ENCODE assay signal across 19 mouse cellular contexts in the genomic region with DNA sequence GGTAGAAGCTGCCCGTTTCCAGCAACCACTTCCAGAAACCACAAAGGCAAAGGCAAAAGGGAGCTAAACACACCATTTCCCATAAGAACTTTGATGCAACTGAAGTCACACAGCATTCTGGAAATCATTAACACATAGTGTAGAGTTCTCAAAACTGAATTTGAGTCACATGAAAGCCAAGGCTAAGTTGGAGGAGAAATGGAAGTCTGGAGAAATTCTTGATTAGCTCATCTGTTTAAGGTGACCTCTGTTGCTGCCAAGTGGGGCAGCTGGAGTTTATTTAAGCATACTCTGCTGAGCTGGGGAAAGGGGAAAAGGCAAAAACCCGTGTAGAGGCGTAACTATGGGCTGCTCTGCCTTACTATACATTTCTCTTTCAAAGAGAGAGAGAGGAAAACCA. TPM values are rescaled to one million over a fixed set of nuclear protein-coding genes. Genes with fewer than 3 reads are reported as not detected.
A peak's percentile ranks its signal among the peaks of the same experiment; 100 is the strongest.
DNase-seq lines count a peak whose midpoint lies in the region; ATAC-seq and TF ChIP-seq lines count a peak whose summit lies in the region.
"Had no signal": no experiment of that assay in that cellular context is flagged by ENCODE, and none has a peak within 500 bp of the region (broad histone marks: within the 10 kb centered on the region; RNA-seq: fewer than 3 reads in every experiment).

No protein-coding gene starts in this region.

- H3K9ac ChIP-seq in lung, embryonic 14.5 days: no peak overlapping the region
- no peak overlapping the region for H3K9ac ChIP-seq in hindbrain, embryonic 13.5 days
- H3K9ac ChIP-seq in hindbrain, embryonic 12.5 days: no peak overlapping the region
- H3K9ac ChIP-seq: forebrain, embryonic 13.5 days; hindbrain, embryonic 15.5 days; liver, embryonic 15.5 days; midbrain, embryonic 13.5 days had no signal

- DNase-seq in adrenal gland, adult 2 months: peak; percentile 68
- DNase-seq in adrenal gland, postnatal 25 days: no peak
- peak; percentile 70 for DNase-seq in lung, embryonic 14.5 days
- DNase-seq in lung, adult 18-20 months: no peak
- peak; percentile 45 to 70 for DNase-seq in kidney, postnatal 25 days
- no peak for DNase-seq in cerebellum, adult 8-10 months
- DNase-seq: cerebellum, postnatal 36 days; heart, adult 2 months; thymus, adult 2 months had no signal

- no peaks in the 10 kb centered on the region; the same call in 1 of the 2 replicates for H3K4me1 ChIP-seq in lung, embryonic 14.5 days (ENCODE audit: insufficient read depth)
- H3K4me1 ChIP-seq in hindbrain, embryonic 13.5 days (replicated peaks): no peaks in the 10 kb centered on the region
- H3K4me1 ChIP-seq in hindbrain, embryonic 12.5 days: no peaks in the 10 kb centered on the region
- H3K4me1 ChIP-seq: hindbrain, embryonic 15.5 days; liver, embryonic 15.5 days had no signal

- no peaks in the 10 kb centered on the region for H3K9me3 ChIP-seq in lung, embryonic 14.5 days (ENCODE audit: low read depth, low read length)
- H3K9me3 ChIP-seq in hindbrain, embryonic 13.5 days: no peaks in the 10 kb centered on the region
- no peaks in the 10 kb centered on the region for H3K9me3 ChIP-seq in hindbrain, embryonic 12.5 days (replicated peaks)
- H3K9me3 ChIP-seq: forebrain, embryonic 13.5 days; G1E; hindbrain, embryonic 15.5 days; liver, embryonic 15.5 days; midbrain, embryonic 13.5 days had no signal

- ATAC-seq in lung, embryonic 14.5 days (ENCODE audit: insufficient read depth): peak; percentile 46; the same call in 1 of the 2 replicates
- ATAC-seq in hindbrain, embryonic 13.5 days (ENCODE audit: low FRiP score): no peak
- ATAC-seq in hindbrain, embryonic 12.5 days (ENCODE audit: low FRiP score): no peak
- ATAC-seq: forebrain, embryonic 13.5 days; midbrain, embryonic 13.5 days had no signal

- 0 out of 2 replicates have a peak overlapping the region, but pooled peaks have one; percentile 58 for H3K27ac ChIP-seq in lung, embryonic 14.5 days (ENCODE audit: low read depth)
- no peak overlapping the region for H3K27ac ChIP-seq in hindbrain, embryonic 13.5 days
- H3K27ac ChIP-seq in hindbrain, embryonic 12.5 days: no peak overlapping the region
- H3K27ac ChIP-seq: forebrain, embryonic 13.5 days; heart, adult 2 months; hindbrain, embryonic 15.5 days; liver, embryonic 15.5 days; midbrain, embryonic 13.5 days had no signal

- no peak overlapping the region for H3K4me2 ChIP-seq in lung, embryonic 14.5 days
- no peak overlapping the region for H3K4me2 ChIP-seq in hindbrain, embryonic 13.5 days
- no peak overlapping the region for H3K4me2 ChIP-seq in hindbrain, embryonic 12.5 days (replicated peaks)
- H3K4me2 ChIP-seq: forebrain, embryonic 13.5 days; hindbrain, embryonic 15.5 days; liver, embryonic 15.5 days; midbrain, embryonic 13.5 days had no signal

- no peaks in the 10 kb centered on the region for H3K36me3 ChIP-seq in lung, embryonic 14.5 days (ENCODE audit: insufficient read depth)
- no peaks in the 10 kb centered on the region for H3K36me3 ChIP-seq in hindbrain, embryonic 13.5 days
- H3K36me3 ChIP-seq in hindbrain, embryonic 12.5 days: no peaks in the 10 kb centered on the region
- H3K36me3 ChIP-seq: G1E; hindbrain, embryonic 15.5 days; liver, embryonic 15.5 days; midbrain, embryonic 13.5 days had no signal

- no peak for TF ChIP-seq CTCF in lung, embryonic 14.5 days (IDR thresholded peaks at IDR 0.05; ENCODE audit: low read depth)

- no peak overlapping the region for H3K4me3 ChIP-seq in lung, embryonic 14.5 days (ENCODE audit: low read depth, low read length)
- no peak overlapping the region for H3K4me3 ChIP-seq in hindbrain, embryonic 13.5 days
- no peak overlapping the region for H3K4me3 ChIP-seq in hindbrain, embryonic 12.5 days
- H3K4me3 ChIP-seq: forebrain, embryonic 13.5 days; heart, adult 2 months; hindbrain, embryonic 15.5 days; liver, embryonic 15.5 days; midbrain, embryonic 13.5 days had no signal

- 33% methylated on average over 3 of the region's 3 CpGs for WGBS in lung, embryonic 14.5 days
- WGBS in hindbrain, embryonic 13.5 days: 80% methylated on average over 3 of the region's 3 CpGs
- 60% methylated on average over 3 of the region's 3 CpGs for WGBS in hindbrain, embryonic 12.5 days

- H3K27me3 ChIP-seq in lung, embryonic 14.5 days (ENCODE audit: insufficient read depth, low read length): no peaks in the 10 kb centered on the region
- no peaks in the 10 kb centered on the region for H3K27me3 ChIP-seq in hindbrain, embryonic 13.5 days
- H3K27me3 ChIP-seq in hindbrain, embryonic 12.5 days: no peaks in the 10 kb centered on the region
- H3K27me3 ChIP-seq: forebrain, embryonic 13.5 days; hindbrain, embryonic 15.5 days; liver, embryonic 15.5 days; midbrain, embryonic 13.5 days had no signal

RNA-seq across cellular contexts. Expression of gene Gm6993, which starts 21.8 kb away (rescaled TPM):
- not detected for total RNA-seq in adrenal gland, adult 2 months (2021)
- polyA plus RNA-seq in adrenal gland, adult 2 months (2012; rRNA removed): not detected in 2 replicates
- not detected in 2 replicates for total RNA-seq in adrenal gland, postnatal 25 days (2021)
- not detected in 2 replicates for polyA plus RNA-seq in lung, embryonic 14.5 days (2014; fragmentation: Nextera tagmentation; extraction: Ambion mirVana)
- polyA plus RNA-seq in hindbrain, embryonic 13.5 days (2015; fragmentation: Nextera tagmentation; extraction: Ambion mirVana): not detected in 2 replicates
- not detected in 2 replicates for polyA plus RNA-seq in hindbrain, embryonic 12.5 days (2016; fragmentation: Nextera tagmentation; extraction: Ambion mirVana)
- total RNA-seq: G1E; heart, adult 2 months; layer of hippocampus, postnatal 25 days had no signal
- polyA plus RNA-seq: brain, embryonic 14.5 days; forebrain, embryonic 13.5 days; G1E; heart, adult 2 months; hindbrain, embryonic 15.5 days; liver, embryonic 15.5 days; midbrain, embryonic 13.5 days; small intestine, adult 2 months; thymus, adult 2 months had no signal

RNA-seq across cellular contexts. Expression of gene Lamb1, which starts 46.3 kb away (rescaled TPM):
- total RNA-seq in adrenal gland, adult 2 months (2021): 100 to 1,000 TPM; 129 to 147 TPM
- polyA plus RNA-seq in adrenal gland, adult 2 months (2012; rRNA removed): 33.2 and 35.8 TPM in 2 replicates
- total RNA-seq in adrenal gland, postnatal 25 days (2021): 133 and 138 TPM in 2 replicates
- polyA plus RNA-seq in lung, embryonic 14.5 days (2014; fragmentation: Nextera tagmentation; extraction: Ambion mirVana): 118 and 123 TPM in 2 replicates
- polyA plus RNA-seq in hindbrain, embryonic 13.5 days (2015; fragmentation: Nextera tagmentation; extraction: Ambion mirVana): 20.7 and 22.9 TPM in 2 replicates
- 33.7 and 41.5 TPM in 2 replicates for polyA plus RNA-seq in hindbrain, embryonic 12.5 days (2016; fragmentation: Nextera tagmentation; extraction: Ambion mirVana)
- polyA plus RNA-seq: G1E had no signal

Comparison
In these comparisons a context has a peak if more than half of its experiments do, and no peak if none do; other contexts are left out.
1. DNase-seq: peak in adrenal gland, adult 2 months (single experiment), lung, embryonic 14.5 days (single experiment) and kidney, postnatal 25 days (2 of 2); none in adrenal gland, postnatal 25 days (single experiment), lung, adult 18-20 months (0 of 2) and cerebellum, adult 8-10 months (single experiment).